Mouse (Mus musculus): Measurements from ENCODE around the gene Hdac9. TPM values are rescaled to one million over a fixed set of nuclear protein-coding genes. Genes with fewer than 3 reads are reported as not detected.
"Not testable (repeated sequence)": the region's sequence is repeated elsewhere in the genome, so short reads cannot be mapped to it uniquely, and the experiment has no call there.

The Hdac9 gene
- total RNA-seq, 4 experiments from 2014 or later = 3.6 to 6.6 (median 5.9) TPM

DNA sequence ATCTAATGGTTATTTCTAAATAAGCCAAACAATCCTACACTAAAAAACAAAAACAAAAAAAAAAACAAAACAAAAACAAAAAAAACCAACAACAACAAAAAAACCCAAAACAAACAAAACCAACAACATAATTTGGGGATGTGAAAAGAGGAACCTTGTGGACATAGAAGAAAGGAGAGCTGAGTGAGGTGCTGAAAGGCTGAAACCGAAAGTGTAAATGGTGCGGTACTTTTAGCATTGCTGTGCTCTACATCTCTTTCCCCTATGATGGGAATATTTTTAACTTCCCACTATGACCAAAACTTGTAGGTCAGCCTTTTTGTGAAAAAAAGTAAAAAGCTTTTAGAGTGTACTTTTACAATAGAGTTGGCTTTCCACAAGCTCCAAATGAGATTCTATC is 774.2 kb downstream of the Hdac9 start:
- DNase-seq (ENCODE audit: low spot score in 2 of 2) = no peak

GRCm38 (mm10) chr12:34113336-34113735 is 803.6 kb downstream of the Hdac9 start:
- no peak for DNase-seq (ENCODE audit: low spot score in 2 of 2)

DNA sequence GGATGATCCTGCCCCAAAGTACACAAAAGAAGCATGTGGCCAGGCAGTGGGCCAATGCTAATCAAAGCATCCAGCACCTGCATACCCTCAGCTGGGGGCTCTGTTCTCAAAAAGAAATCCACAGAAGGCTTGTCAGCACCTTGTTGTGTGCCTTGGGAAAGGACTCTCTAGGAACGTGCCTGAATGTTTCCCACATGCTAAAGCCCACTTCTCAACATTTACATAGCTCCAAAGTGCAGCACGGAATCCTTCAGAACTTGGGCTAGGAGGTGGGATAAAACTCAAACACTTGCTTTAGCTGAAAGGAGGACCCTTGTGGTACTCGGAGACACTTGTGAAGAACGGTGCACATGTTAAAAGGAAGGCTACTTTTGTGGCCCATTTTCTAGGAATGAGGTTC is 823.9 kb downstream of the Hdac9 start:
- DNase-seq (ENCODE audit: low spot score in 2 of 2) = no peak

GRCm38 (mm10) chr12:34091851-34092250 is 825.0 kb downstream of the Hdac9 start:
- no peak for DNase-seq (ENCODE audit: low spot score in 2 of 2)

- no peak for DNase-seq (ENCODE audit: low spot score in 2 of 2)
Observed at GRCm38 (mm10) chr12:34087292-34087942, 829.5 kb downstream of the Hdac9 start.

DNA sequence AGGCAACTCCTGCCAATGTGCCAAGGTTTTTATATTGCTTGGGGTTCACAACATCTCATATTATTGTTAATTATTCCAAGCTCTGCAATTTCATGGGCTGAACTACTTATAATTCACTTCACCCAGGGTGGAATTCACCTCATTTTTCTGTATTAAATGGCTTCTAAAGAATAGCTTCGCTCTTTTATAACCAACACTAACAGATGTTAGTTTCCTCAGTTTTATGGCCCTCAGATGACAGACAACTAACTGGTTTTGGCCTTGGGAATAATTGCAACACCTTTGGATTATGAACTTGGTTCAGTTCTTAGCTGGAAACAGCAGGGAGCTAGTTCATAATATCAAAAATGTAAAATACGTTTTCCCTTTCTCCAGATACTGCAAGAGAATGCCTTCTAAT is 839.9 kb downstream of the Hdac9 start:
- DNase-seq (ENCODE audit: low spot score in 2 of 2) = no peak

- DNase-seq (ENCODE audit: low spot score in 2 of 2) = no peak
Observed at GRCm38 (mm10) chr12:34075805-34076509, 840.9 kb downstream of the Hdac9 start.

- DNase-seq (ENCODE audit: low spot score in 2 of 2) = no peak
Observed at GRCm38 (mm10) chr12:34052508-34052907, 864.4 kb downstream of the Hdac9 start.

GRCm38 (mm10) chr12:34052036-34052435 is 864.9 kb downstream of the Hdac9 start:
- DNase-seq (ENCODE audit: low spot score in 2 of 2) = no peak

GRCm38 (mm10) chr12:34051112-34051511 is 865.8 kb downstream of the Hdac9 start:
- DNase-seq (ENCODE audit: low spot score in 2 of 2) = no peak

DNA sequence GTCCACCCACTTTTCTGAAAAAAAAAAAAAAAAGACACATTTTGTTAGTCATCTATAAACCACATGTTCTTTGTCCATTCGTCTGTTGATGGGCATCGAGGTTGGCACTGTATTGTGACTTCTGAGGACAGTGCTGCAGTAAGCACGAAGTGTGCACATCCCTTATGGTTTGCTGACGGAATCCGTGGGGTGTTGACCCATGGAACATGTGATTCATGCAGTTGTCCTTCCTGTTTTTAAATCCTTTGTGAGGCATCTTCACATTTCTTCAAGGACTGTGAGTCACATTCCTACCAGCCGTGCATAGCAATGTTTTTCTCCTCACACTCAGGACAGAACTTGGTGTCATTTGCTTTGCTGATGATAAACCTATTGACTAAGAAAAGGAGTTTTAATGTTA is 875.9 kb downstream of the Hdac9 start:
- DNase-seq (ENCODE audit: low spot score in 2 of 2) = no peak

- no peak for DNase-seq (ENCODE audit: low spot score in 2 of 2)
Observed at GRCm38 (mm10) chr12:34040061-34040460, 876.8 kb downstream of the Hdac9 start.

GRCm38 (mm10) chr12:34009796-34010195 is 907.1 kb downstream of the Hdac9 start:
- not testable (repeated sequence) for DNase-seq (ENCODE audit: low spot score in 2 of 2)

Other genes starting within 250 kb of the Hdac9 start
- gene Prps1l1, start 67.7 kb upstream of the Hdac9 start, total RNA-seq (2022) = not detected
- gene Snx13, start 130.1 kb upstream of the Hdac9 start, total RNA-seq (2022) = 10 to 100 TPM; 57.5 to 61.6 (median 57.9) TPM

All from gastrocnemius, adult 8-10 months (tissue).